Mouse (Mus musculus) c-Kit-positive CD71-positive TER-119-negative erythroid progenitor cells, embryonic 14.5 days (primary cell): Measurements from ENCODE around the gene Spr.
"Not testable (repeated sequence)": the region's sequence is repeated elsewhere in the genome, so short reads cannot be mapped to it uniquely, and the experiment has no call there.

ENCODE experiments used
- DNase-seq: peaks from one replicate; pipeline ENCODE4 v3.0.0-alpha.2; 2013; ENCODE audit warnings: low read depth

Spr gene

DNA sequence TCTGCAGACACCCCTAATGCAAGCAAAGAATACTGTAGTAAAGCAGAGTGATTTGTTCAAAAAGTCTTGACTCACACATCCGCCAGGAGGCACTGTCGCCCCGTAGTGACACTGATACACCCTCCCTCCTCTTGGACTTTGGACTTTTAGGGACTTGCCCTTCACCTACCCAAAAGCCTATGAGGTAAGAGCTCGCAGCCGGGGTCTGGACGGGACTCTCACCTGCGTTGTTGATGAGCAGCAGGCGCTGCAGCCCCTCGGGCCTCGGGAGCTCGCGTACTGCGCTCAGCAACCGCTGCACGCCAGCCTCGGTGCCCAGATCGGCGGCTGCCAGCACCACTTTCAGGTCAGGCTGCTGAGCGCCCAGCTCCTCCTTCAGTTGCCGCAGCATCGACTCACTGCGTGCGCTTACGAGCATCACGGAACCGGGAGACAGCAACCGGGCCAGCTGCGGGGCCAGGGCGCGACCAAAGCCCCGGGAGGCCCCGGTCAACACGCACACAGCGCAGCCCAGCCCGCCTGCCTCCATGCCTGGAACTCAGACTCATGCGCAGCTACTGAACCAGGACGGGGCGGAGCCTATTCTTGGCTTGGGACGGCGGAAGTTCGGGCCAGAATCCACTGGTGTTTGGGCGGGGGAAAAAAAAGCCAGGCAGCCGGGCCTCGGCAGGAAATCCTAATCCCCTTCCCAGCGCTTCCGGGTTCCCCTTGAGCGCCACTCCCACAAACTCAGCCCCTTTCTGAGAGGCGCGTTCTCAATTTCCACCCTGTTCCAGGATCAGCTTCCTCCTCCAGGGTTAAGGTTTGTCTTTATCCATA, at the start of gene Spr:
Gene Spr, minus strand, starts transcription at position 550 of the 819 bp plus-strand sequence.
- peak; percentile 83 for DNase-seq

- no peak for DNase-seq
Observed at GRCm38 (mm10) chr6:85186744-85187059, 49.1 kb upstream of the Spr start.

DNA sequence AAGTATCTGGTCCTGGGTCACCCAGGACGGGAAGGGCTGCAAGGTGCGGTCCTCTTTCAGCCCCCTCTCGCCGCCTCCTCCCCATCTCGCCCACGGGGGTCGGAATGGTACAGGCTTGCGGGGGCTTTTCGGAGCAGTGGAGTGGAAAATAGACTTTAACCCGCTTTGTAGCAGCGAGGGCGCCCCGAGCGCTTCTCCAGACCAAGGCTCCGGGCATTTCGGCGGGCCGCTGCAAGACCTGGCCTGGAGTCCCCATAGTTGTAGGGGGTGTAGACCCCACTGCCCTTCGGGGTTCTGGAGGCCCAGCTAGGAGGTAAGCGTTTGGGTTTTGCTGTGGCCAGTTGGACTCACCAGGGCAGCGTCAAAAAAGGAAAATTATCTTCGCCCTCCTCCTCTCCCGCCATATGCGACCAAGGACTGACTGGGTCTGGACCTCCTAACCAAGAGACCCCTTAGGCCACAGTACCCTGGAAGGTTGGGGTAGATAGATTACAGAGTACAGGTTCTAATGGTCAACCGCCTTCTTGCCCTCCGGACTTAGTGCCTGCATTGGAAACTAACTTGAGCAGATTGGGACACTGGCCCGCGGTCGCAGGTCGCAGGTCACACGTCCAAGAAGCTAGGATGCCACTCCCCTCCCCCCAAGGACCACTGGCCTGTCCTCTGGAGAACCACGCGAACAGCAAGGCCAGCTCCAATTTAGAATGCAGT, 48.6 kb upstream of the Spr start:
- no peak for DNase-seq

DNA sequence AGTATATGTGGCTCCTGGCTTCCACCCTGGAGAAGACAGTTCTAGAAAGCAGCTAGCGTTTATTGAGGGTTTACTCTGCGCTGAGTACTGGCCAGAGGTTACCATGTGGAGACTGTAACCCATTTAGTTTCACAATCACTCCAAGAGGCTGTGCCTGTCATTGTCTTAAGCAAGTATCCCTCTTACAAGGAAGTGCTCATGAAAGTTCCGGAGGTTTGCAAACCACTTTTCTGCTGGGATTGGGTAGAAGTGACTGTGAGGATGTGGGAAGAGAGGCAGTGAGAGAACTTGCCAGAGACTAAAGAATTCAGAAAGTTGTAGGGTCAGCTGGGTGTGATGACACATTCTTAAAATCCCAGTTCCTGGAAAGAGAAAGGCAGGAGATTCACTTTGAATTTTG, 46.4 kb upstream of the Spr start:
- no peak for DNase-seq

DNA sequence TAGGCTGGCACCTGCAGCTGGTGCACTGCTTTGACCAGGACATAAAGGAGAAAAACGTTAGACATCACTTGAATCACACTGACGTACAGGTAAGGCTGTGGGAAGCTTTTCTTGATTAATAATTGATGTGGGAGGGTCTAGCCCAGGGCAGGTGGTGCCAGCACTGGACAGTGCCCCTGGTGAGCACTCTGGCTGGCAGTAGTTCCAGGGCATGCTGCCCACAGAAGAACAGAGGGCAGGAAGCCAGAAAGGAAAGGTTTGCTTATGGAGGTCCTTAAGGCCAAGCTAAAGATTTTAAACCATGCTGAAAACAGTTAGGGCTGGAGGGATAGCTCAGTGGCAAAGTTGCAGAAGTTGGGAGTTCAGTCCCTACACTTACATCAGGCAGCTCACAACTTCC, 42.5 kb upstream of the Spr start:
- DNase-seq: no peak

DNA sequence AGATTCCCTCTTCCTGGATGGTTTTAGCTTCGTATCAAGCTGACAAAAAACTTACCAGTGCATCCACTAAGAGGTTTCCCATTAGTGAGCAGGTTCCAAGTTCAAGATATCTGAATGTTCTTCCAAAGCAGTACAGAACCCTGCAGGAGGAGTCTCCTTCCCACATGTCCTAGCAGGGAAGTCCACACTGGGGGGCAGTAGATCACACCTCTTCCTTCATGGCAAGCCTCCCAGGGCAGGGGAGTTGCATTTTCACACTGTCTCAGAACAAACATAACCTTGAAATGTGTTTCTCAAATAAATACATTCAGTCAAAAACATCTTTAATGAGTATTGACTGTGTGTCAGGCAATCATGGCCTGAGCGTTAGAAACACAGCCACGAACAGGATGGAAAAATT, 42.0 kb upstream of the Spr start:
- no peak for DNase-seq

- no peak for DNase-seq
Observed at GRCm38 (mm10) chr6:85165440-85165921, 27.9 kb upstream of the Spr start.

DNA sequence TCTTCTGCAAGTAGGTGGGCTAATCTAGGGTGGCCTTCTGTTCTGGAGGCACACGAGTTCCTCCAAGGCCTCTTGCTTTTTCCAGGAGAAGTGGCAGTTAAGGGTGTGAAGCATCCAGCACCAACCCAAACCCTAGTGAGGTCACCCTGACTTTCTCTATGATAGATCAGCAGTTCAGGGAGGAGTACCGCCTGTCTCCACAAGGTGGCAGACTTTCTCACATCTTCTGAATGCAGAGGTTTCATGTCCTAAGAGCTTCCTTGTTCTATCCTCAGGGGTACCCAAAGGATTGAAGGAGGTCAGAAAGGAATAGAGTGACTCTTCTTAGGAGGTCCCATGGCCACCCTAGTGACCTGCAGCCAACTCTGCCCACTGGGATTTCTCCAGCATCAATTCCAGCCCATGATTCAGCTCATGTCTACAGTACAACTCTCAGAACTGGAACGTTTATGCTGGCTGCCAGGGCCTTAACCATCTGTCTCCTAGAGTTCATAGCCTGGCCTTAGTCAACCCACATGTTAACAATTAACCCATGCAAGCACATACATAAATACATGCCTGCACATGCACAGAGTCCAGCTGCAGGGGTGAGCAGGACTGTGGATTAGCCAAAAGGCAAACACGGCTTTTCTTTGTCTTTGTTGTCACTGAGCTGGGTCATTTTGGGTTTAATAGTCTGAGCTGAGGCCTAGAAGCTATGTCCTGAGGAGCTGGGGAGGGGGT, 22.8 kb upstream of the Spr start:
- peak; percentile 55 for DNase-seq

DNA sequence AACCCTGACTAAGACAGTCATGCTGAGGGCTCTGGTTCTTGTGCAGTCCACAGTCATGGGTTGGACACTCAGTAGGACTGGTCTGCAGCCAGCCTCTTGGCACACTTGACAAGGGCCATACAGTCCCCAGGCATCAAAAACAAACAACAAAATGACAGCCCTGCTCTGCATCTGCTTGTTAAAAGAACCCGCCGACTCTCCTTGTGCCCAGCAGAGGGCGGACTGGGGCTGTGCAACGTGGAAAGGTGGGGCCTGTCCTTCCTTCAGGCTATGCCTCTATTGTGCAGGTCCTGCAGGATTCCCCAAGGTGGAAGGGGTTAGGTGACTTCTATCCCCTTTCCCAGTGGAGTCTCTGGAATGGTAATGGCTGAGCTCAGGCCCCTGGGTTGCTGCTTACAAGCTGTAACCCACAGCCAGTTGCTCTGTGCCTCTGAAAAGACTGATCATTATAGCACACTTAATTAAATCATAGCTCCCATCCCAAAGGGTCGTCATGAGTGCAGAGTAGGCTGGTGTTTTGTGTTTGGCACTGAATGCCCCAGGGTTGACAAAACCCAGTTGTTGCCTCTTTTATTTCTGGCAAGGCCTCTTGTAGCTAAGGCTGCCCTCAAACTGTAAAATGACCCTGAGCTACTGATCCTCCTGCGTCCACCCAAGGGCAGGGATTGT, 21.7 kb upstream of the Spr start:
- DNase-seq: not testable (repeated sequence)

DNA sequence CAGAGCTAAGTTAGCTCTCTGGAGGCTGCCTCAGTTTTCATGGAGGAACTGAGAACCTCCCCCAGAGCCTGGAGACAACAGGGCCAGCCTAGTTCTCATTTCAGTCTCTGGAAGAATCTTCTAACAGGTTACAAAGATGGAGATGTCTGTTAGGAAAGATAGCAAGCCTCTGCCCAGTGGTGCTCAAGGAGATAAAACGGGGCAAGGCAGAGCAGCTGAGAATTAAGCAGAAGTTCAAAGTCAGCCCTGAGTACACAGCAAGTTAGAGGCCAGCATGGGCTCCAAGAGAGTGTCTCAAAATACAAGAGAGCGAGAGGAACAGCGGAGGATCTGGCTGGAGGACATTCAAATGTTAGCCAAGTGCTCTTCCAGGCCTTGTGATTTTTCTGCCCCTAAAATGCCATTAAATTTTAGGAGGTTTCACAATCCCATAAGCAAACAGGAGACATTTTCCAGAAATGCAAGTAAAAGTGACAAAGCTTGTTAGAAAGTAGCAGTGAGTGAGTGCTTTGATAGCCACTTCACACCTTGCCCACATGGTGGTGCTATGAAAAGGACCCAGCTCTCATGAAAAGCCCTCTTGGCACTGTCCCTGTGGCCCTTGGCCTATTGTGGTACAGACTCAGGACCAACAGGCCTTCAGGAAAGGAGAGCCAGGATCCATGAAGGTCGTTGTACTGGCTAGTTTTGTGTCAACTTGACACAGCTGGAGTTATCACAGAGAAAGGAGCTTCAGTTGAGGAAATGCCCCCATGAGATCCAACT, 20.7 kb upstream of the Spr start:
- not testable (repeated sequence) for DNase-seq

- not testable (repeated sequence) for DNase-seq
Observed at GRCm38 (mm10) chr6:85156551-85156950, 19.0 kb upstream of the Spr start.

- no peak for DNase-seq
Observed at GRCm38 (mm10) chr6:85154861-85155528, 17.4 kb upstream of the Spr start.

- DNase-seq: peak; percentile 37
Observed at GRCm38 (mm10) chr6:85153970-85154540, 16.5 kb upstream of the Spr start.

DNA sequence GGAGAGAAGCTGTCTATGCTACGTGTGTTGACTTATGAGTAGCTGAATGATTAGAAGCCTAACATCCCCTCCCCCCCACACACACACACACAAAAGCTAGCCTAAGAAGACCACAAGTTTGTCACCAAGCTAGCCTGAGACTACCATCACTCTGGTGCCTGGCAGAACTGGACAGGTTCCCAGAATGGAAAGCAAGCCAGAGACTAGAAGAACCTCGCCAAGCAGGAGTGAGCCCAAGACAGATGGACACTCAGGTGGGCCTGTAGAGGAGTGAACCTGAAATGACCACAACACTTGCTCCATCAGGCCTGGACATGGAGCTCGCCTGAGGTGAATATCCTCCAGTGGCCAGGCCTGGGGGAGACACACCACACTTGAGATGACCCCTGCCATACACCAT, 12.8 kb upstream of the Spr start:
- DNase-seq: no peak

- no peak for DNase-seq
Observed at GRCm38 (mm10) chr6:85147636-85148035, 10.1 kb upstream of the Spr start.

DNA sequence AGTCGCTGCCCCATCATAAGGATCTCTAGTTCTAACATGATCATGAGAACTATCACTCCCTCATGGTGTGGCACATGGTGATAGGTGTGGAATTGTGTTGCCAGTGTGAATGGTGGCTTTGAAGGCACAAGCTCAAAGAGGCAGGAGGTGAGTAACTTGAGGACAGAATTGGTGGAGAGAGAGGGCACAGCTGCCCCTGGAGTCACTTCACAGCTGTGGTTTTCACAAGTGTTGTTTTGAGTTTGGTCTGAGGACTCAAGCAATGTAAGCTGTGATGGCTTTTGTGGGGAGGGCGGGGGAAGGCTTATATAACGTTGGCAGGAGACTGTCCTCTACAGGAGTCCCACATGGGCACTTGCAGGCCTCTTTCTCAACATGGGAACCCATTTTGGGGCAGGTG, 6.9 kb upstream of the Spr start:
- no peak for DNase-seq

GRCm38 (mm10) chr6:85141013-85141412, 3.4 kb upstream of the Spr start:
- peak; percentile 29 for DNase-seq

GRCm38 (mm10) chr6:85139534-85139933, 2.0 kb upstream of the Spr start:
- no peak for DNase-seq

DNA sequence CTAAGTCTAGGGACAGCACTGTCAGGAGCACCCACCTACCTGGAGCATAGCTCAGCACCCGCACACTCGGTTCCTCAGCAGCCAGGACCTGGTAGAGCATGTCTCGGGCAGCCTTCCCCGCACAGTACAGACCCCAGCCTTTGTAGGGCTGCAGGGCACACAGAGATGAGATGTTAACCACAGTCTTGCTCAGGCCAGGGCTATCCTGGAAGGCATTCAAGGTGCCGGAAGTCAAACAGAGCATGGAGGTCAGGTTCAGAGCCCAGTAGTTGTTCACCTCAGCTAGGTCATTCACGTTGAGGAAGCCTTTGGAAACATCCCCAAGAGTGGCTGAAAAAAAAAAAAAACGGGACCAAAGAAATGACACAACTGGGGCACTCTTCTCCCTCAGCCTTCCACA, 782 bp downstream of the Spr start:
- not testable (repeated sequence) for DNase-seq

DNA sequence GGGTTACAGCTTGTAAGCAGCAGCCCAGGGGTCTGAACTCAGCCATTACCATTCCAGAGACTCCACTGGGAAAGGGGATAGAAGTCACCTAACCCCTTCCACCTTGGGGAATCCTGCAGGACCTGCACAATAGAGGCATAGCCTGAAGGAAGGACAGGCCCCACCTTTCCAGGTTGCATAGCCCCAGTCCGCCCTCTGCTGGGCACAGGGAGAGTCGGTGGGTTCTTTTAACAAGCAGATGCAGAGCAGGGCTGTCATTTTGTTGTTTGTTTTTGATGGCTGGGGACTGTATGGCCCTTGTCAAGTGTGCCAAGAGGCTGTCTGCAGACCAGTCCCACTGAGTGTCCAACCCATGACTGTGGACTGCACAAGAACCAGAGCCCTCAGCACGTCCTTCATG, 4.8 kb downstream of the Spr start:
- DNase-seq: not testable (repeated sequence)

DNA sequence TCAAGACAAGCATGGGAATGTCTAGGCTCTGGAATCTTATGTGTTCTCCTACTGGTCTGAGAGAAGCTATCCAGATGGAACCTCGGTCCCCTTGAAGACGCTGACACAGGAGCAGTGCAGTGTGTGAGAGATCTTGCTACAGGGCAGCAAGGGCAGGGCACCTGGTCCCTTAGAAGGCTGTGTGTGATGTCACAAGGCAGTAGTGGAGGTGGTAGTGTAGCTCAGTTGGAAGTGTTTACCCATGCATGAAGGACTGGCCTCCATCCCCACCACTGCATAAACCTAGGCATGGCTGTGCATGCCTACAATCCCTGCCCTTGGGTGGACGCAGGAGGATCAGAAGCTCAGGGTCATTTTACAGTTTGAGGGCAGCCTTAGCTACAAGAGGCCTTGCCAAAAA, 5.3 kb downstream of the Spr start:
- not testable (repeated sequence) for DNase-seq
